Mouse (Mus musculus) CH12.LX (cell line): ENCODE measurements around the gene Dctn3.

Source experiments
- CTCF ChIP-seq, 2 experiments: IDR thresholded peaks in 1 of 2; conservative IDR thresholded peaks in 1 of 2; 2 replicates each; pipeline ENCODE4 v1.5.1; 2011 to 2012; ENCODE audit warnings: low read depth in 2 of 2, low read length in 2 of 2, improper control_type of control experiment in 1 of 2, inconsistent platforms in 1 of 2, mild to moderate bottlenecking in 1 of 2, moderate library complexity in 1 of 2
- EP300 ChIP-seq: IDR thresholded peaks from 2 replicates; pipeline ENCODE4 v1.6.1; 2011; ENCODE audit warnings: low read length, improper control_type of control experiment
- KAT2A ChIP-seq: IDR thresholded peaks from 2 replicates; pipeline ENCODE4 v1.6.1; 2012; ENCODE audit warnings: low read length, improper control_type of control experiment, inconsistent platforms; ENCODE audit not compliant: insufficient replicate concordance
- MAFK ChIP-seq: IDR thresholded peaks from 2 replicates; pipeline ENCODE4 v1.6.1; 2011; ENCODE audit warnings: low read length, improper control_type of control experiment; ENCODE audit not compliant: insufficient replicate concordance
- MAX ChIP-seq: IDR thresholded peaks from 2 replicates; pipeline ENCODE4 v1.6.1; 2011; ENCODE audit warnings: low read length, improper control_type of control experiment
- MXI1 ChIP-seq: IDR thresholded peaks from 2 replicates; pipeline ENCODE4 v1.6.1; 2011; ENCODE audit warnings: mild to moderate bottlenecking, low read depth, low read length, improper control_type of control experiment
- POLR2A ChIP-seq: IDR thresholded peaks from 2 replicates; pipeline ENCODE4 v1.6.1; 2011; ENCODE audit warnings: low read depth, mild to moderate bottlenecking, improper control_type of control experiment, low read length
- RAD21 ChIP-seq: IDR thresholded peaks from 2 replicates; pipeline ENCODE4 v1.6.1; 2011; ENCODE audit warnings: low read depth, mild to moderate bottlenecking, low read length, improper control_type of control experiment, moderate library complexity
- ZC3H11A ChIP-seq: IDR thresholded peaks from 2 replicates; pipeline ENCODE4 v1.6.1; 2012; ENCODE audit warnings: low read depth, mild to moderate bottlenecking, inconsistent platforms, low read length, improper control_type of control experiment

DNA sequence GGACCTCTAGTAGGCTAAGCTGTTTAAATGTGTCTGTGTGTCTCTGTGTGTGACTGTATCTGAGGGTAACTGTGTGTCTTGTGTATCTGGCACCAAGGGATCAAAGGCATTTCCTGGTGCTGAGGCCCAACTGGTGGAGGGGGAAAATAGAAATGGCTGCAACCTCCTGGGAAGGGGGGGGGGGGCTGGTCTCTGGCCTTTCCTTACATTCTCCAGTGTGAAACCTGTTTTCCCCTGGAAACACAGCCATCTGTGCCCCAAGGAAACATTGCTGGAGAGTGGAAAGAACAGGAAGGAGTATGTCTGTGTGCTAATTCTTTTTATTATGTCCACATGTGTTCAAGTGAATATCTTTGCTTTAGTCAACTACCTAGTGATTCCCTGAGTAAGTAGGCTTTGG, 38.7 kb upstream of the Dctn3 start:
- no peak for TF ChIP-seq POLR2A
- TF ChIP-seq RAD21, result no peak
- TF ChIP-seq MAFK, result no peak
- no peak for TF ChIP-seq ZC3H11A
- TF ChIP-seq MXI1, result no peak
- no peak for TF ChIP-seq CTCF (conservative IDR thresholded peaks at IDR 0.05 in 1 of 2, IDR thresholded peaks at IDR 0.05 in 1 of 2; ENCODE audit: low read depth in 2 of 2, low read length in 2 of 2)
- TF ChIP-seq EP300, result no peak
- TF ChIP-seq KAT2A, result no peak
- TF ChIP-seq MAX, result no peak
